Mouse (Mus musculus): ENCODE measurements around the gene Armc3. TPM values are rescaled to one million over a fixed set of nuclear protein-coding genes. Genes with fewer than 3 reads are reported as not detected.

The Armc3 gene
- total RNA-seq, 2 experiments from 2014 or later = 0.37 to 0.57 TPM

DNA sequence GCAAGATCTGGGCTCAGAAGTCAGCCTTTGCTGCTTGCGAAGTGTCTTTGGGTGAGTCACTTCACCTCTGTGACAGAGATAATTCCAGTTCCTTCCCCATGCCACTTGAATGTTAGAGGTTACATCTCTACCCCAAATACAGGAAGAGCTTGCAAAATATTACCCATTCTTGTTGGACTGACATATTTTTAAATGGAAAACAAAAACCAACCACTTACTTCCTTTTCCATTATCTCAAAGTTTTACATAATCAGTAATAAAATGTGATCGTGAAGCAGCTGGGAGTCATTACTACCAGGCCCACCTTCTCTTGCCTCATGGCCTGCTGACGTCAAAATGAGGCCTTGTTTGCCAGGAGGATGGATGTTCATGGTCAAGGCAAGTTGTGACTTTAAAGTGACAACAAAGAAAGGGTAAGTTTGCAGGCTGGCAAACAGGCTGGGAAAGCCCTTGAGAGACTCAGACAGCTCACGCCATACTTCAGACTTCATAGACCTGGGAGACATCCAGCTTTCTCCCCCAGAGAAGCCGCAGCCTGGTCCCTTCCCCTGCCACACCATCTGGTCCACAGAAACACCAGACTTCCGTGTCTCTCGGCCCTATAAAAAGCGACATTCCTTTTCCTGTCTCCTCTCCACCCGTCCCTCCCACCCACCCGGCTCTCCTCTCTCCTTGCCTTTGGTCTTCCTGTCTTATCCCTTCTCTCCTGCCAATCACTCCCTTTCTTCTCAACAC, 145.0 kb downstream of the Armc3 start:
- intact Hi-C loops (cut with DNase I) = loop anchor here (2.0 to 10.0 kb wide), 3 partner anchors 345 to 649 kb away; partner anchors contain the start of genes 4930426L09Rik, Pip4k2a and Spag6
- DNase-seq (ENCODE audit: low spot score in 2 of 2) = peak; percentile 64 to 72

DNA sequence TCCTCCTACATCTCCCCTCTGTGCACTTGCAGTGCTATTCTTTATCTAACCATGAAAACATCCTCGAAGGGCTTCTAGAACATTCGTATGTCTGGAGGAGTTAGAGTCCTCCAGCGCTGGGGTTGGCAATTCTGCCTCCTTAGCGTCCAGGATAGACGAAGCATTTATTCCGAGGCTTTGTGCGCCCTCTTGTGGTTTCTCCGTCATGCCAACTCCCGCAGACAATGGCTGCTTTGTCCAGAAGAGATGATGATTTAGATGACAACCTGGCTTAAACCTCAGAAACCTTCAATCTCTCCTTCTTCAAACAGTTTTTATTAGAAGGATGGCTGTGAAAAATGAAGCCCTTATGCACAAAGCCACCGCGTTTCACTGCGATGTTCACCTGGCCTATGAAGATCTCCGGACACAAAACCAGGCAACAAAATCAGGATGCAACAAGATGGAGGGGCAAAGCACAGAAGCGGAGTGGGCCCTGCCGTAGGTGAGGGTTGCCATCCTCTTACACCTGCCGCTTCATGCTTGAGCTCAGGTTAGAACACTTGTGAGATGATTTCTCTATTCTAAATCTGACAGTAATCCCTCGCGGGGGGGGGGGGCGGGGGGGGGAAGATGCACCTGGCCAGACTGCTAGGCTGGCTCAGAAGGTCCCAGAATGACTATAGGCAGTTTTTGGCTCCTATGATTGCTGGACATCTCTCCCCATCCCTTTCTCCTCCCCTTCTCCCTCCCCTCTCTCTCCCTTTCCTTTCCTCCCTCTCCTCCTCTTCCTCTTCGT, 145.7 kb downstream of the Armc3 start:
- intact Hi-C loops (cut with DNase I) = loop anchor here (2.0 to 10.0 kb wide), 3 partner anchors 346 to 650 kb away; partner anchors contain the start of genes 4930426L09Rik, Pip4k2a and Spag6
- DNase-seq (ENCODE audit: low spot score in 2 of 2) = peak; percentile 94 to 96

DNA sequence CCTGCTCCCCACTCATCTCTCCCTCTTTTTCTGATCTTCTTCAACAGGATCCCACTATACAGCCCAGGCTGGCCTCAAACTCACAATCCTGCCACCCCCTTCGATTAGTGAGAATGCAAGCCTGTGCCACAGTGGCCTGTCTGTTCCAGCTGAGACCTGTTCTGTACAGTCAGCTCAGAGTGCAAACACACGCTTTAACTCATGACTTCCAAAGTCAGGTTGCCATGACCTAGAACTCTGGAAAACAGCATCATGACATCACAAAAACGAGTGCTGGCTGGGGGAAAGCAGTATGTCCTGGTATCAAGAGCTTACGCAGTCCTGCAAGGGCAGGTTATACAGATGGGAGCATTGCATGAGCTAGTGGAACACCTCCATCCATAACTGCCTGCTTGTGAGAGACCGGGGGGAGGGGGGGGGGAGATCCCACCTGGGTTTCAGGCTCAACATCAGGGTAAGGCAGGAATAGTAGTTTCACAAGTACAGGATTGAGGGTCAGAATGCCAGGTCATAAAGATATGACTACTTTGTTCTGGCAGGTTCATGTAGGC, 146.4 kb downstream of the Armc3 start:
- intact Hi-C loops (cut with DNase I) = loop anchor here (2.0 to 10.0 kb wide), 2 partner anchors 347 to 651 kb away; partner anchors contain the start of genes 4930426L09Rik, Pip4k2a and Spag6
- DNase-seq (ENCODE audit: low spot score in 2 of 2) = no peak

DNA sequence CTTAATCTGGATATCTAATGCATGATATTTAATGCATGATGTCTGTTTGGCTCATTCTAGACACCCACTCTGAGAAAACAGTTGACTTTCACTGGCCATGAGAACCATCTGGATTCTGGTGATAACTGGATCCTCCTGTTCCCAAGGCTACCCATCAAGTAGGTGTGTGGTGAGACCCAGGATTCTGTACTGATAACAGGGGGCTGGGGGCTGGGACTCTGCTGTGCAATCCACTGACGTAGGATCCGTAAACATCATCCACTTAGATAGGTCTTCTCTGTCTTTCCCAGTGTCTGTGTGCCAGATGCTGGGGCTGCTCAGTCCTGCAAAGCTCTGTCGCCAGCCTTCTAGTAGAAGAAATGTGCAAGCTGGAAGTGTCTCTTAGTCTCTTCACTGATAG, 149.4 kb downstream of the Armc3 start:
- intact Hi-C loops (cut with DNase I) = loop anchor here (10.0 kb wide), 1 partner anchor 654 kb away; the partner anchor contains the start of gene Spag6
- DNase-seq (ENCODE audit: low spot score in 2 of 2) = no peak

DNA sequence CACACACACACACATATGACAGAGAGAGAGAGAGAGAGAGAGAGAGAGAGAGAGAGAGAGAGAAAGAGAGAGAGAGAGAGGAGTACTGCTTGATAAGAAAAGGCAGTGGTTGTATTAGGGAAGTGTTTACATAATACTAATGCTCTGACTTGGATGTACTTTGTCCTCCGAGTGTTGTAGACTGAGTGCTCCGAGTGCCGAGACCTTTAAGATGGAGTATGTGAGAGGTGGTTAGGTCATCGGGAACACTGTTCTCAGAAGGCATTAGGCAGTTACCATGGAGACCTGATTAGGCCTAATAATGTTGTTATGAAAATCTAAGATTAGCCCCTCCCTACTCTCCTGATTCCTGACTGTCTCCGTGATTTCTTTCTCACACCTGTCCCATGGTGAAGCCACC, 151.1 kb downstream of the Armc3 start:
- intact Hi-C loops (cut with DNase I) = no loop called here
- no peak for DNase-seq (ENCODE audit: low spot score in 2 of 2)

DNA sequence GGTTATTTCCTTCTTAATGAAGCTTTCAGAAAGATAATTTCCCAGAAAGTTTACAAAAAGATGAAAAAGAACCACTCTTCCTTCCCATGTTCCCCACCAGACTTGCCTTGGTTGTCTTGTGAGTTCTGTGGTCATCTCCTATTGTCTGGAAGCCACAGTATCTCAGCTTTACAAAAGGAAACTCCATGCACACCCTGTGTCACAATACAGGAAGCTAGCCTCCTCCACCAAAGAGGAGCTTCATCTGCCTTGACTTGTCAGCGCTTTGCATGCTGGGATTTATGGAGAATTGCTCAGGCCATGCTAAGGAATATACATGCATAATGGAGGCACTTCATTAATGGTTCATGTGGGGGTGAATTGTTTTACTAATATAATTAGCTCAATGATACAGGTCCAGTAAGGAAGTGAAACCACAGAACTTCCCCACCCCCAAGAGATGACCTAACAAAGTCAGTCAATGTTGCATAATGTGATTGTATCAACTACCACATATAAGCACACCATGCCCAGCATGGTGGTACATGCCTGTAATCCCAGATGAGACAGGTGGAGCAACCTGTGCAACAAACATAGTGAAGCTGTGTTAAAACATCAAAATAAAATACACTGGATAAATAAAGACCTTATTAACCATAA, 152.6 kb downstream of the Armc3 start:
- intact Hi-C loops (cut with DNase I) = no loop called here
- DNase-seq (ENCODE audit: low spot score in 2 of 2) = no peak

DNA sequence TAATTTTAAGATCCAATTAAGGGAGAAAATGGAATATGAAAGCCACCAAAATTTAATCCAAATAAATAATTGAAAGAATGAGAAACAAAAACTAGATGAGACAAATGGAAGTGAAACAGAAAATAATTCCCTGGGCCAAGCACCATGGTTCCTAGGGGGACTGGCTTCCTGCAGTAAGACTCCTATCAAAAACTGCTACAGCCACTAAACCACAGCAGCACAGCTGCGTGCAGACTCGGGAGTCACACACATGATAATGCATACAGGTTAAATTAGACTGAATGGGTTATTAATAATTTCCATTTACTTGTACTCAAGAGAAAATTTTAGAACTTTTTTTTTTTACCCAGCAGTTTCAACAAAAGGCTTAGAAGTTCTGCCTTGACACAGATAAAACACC, 154.1 kb downstream of the Armc3 start:
- no peak for DNase-seq (ENCODE audit: low spot score in 2 of 2)
- intact Hi-C loops (cut with DNase I) = no loop called here

Other genes starting within 250 kb of the Armc3 start
- 10 to 100 TPM; 40.9 to 41.0 TPM for gene Pip4k2a, start 201.2 kb upstream of the Armc3 start, total RNA-seq (2021)
- 1 to 10 TPM in 1 of 2 experiments, under 1 TPM in 1; 0.76 to 1.2 TPM for gene 4930426L09Rik, start 201.0 kb upstream of the Armc3 start, total RNA-seq (2021)
- 10 to 100 TPM; 15.0 to 16.3 TPM for gene Msrb2, start 172.1 kb downstream of the Armc3 start, total RNA-seq (2021)
- not detected for gene Ptf1a, start 246.4 kb downstream of the Armc3 start, total RNA-seq (2021)